Mouse (Mus musculus): Measurements from ENCODE around the gene Fam192a. TPM values are rescaled to one million over a fixed set of nuclear protein-coding genes. Genes with fewer than 3 reads are reported as not detected.
A peak's percentile ranks its signal among the peaks of the same experiment; 100 is the strongest.

Gene Fam192a
- polyA plus RNA-seq, 1 experiment from 2014 or later: 69.2 TPM

- no peak overlapping the region for H3K9ac ChIP-seq (replicated peaks; ENCODE audit: low read length)
- no peaks in the 10 kb centered on the region for H3K27me3 ChIP-seq (ENCODE audit: insufficient read depth, low read length)
- ATAC-seq (ENCODE audit: low FRiP score, low TSS enrichment): no peak
- H3K4me2 ChIP-seq (replicated peaks; ENCODE audit: low read depth, low read length): no peak overlapping the region
- no peaks in the 10 kb centered on the region for H3K9me3 ChIP-seq (ENCODE audit: low read length)
- H3K4me1 ChIP-seq (ENCODE audit: insufficient read depth, low read length): peaks cover 22% of the 10 kb centered on the region
- no peak overlapping the region for H3K4me3 ChIP-seq (ENCODE audit: low read length)
- WGBS: 82% methylated on average over 2 of the region's 2 CpGs
- H3K27ac ChIP-seq (ENCODE audit: low read length): no peak overlapping the region
- H3K36me3 ChIP-seq (ENCODE audit: insufficient read depth, low read length): 0 out of 2 replicates have a peak, but pooled peaks cover 3% of the 10 kb centered on the region
These were observed 2.2 kb upstream of the Fam192a start for GRCm38 (mm10) chr8:94604030-94604429.

DNA sequence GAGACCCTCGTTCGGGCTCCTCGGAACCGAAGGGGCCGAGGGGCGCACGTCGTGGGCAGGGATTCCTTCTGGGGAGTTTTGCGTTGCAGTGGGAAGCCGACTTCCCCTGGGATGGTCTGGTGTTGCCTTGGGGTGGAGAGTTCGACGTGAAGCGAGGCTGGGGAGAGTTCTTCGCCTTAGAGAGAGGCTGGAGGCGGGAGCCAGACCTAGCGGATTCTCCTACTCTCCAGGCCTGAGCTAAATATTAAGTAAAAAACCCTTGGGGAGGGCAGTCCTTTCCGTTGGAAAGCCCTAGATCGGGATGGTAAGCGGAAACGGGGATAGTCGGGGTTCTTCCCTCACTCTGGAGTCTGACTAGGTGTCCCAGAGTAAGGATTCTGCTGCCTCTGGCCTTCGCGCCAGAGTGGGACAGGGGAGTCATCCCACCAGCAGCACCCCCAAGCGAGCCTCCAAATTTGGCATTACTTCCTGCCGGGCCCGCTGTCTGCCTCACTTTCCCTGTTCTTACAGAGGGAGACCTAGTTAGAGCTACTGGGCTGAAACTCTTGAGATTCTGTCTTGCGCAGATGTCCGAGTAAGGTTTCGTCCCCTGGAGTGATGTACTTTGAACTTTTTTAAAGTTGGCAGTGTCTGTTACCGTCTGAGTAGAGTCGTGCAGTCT is 804 bp upstream of the Fam192a start:
- under 1% methylated on average over 31 of the region's 31 CpGs for WGBS
- Histone ChIP-seq H3K4me3 (ENCODE audit: low read length) (peak overlapping the region; percentile 99), H3K4me1 (ENCODE audit: insufficient read depth, low read length) (peaks cover 22% of the 10 kb centered on the region), H3K36me3 (ENCODE audit: insufficient read depth, low read length) (0 out of 2 replicates have a peak, but pooled peaks cover 3% of the 10 kb centered on the region), H3K9me3 (ENCODE audit: low read length) (no peaks in the 10 kb centered on the region), H3K27me3 (ENCODE audit: insufficient read depth, low read length) (no peaks in the 10 kb centered on the region), H3K4me2 (replicated peaks; ENCODE audit: low read depth, low read length) (peak overlapping the region; percentile 95), H3K27ac (ENCODE audit: low read length) (peak overlapping the region; percentile 87), H3K9ac (replicated peaks; ENCODE audit: low read length) (peak overlapping the region; percentile 85)
- peak; percentile 3; the same call in 1 of the 2 replicates for ATAC-seq (ENCODE audit: low FRiP score, low TSS enrichment)

GRCm38 (mm10) chr8:94601034-94601606 is 677 bp downstream of the Fam192a start:
- H3K9me3 ChIP-seq (ENCODE audit: low read length): no peaks in the 10 kb centered on the region
- H3K4me3 ChIP-seq (ENCODE audit: low read length): peak overlapping the region; percentile 99
- H3K4me2 ChIP-seq (replicated peaks; ENCODE audit: low read depth, low read length): peak overlapping the region; percentile 76
- peak; percentile 46 for ATAC-seq (ENCODE audit: low FRiP score, low TSS enrichment)
- WGBS: under 1% methylated on average over 51 of the region's 51 CpGs
- H3K27ac ChIP-seq (ENCODE audit: low read length): peak overlapping the region; percentile 96
- no peaks in the 10 kb centered on the region for H3K27me3 ChIP-seq (ENCODE audit: insufficient read depth, low read length)
- no peaks in the 10 kb centered on the region for H3K36me3 ChIP-seq (ENCODE audit: insufficient read depth, low read length)
- H3K9ac ChIP-seq (replicated peaks; ENCODE audit: low read length): peak overlapping the region; percentile 95
- peaks cover 22% of the 10 kb centered on the region for H3K4me1 ChIP-seq (ENCODE audit: insufficient read depth, low read length)

DNA sequence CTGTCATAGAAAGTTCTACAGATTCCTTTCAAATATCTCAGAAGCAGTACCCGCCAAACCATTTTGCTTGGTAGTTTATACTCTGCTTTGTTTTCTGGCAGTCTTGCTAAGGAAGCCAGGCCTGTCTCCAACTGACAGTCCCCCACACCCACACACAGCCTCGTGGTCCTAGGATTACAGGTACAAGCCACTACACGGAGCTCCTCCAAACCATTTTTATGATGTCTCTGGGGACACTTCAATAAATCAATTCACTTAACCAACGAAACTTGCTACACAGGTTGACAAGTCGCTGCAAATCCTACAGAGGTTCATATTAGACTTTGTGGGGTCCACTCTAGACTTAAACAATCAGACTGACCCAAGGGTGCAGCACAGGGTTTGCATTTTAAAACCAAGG is 1.3 kb downstream of the Fam192a start:
- Histone ChIP-seq H3K27me3 (ENCODE audit: insufficient read depth, low read length) (no peaks in the 10 kb centered on the region), H3K4me3 (ENCODE audit: low read length) (peak overlapping the region; percentile 99), H3K9me3 (ENCODE audit: low read length) (no peaks in the 10 kb centered on the region), H3K4me2 (replicated peaks; ENCODE audit: low read depth, low read length) (peak overlapping the region; percentile 76), H3K4me1 (ENCODE audit: insufficient read depth, low read length) (peaks cover 22% of the 10 kb centered on the region), H3K9ac (replicated peaks; ENCODE audit: low read length) (peak overlapping the region; percentile 95), H3K36me3 (ENCODE audit: insufficient read depth, low read length) (no peaks in the 10 kb centered on the region), H3K27ac (ENCODE audit: low read length) (no peak overlapping the region)
- no peak for ATAC-seq (ENCODE audit: low FRiP score, low TSS enrichment)
- WGBS: 8% methylated on average over 5 of the region's 5 CpGs

GRCm38 (mm10) chr8:94594211-94594610 is 7.6 kb downstream of the Fam192a start:
- H3K9me3 ChIP-seq (ENCODE audit: low read length): no peaks in the 10 kb centered on the region
- peaks cover 7% of the 10 kb centered on the region; the same call in 1 of the 2 replicates for H3K4me1 ChIP-seq (ENCODE audit: insufficient read depth, low read length)
- H3K27ac ChIP-seq (ENCODE audit: low read length): no peak overlapping the region
- no peak overlapping the region for H3K9ac ChIP-seq (replicated peaks; ENCODE audit: low read length)
- no peak overlapping the region for H3K4me3 ChIP-seq (ENCODE audit: low read length)
- no peaks in the 10 kb centered on the region for H3K27me3 ChIP-seq (ENCODE audit: insufficient read depth, low read length)
- no peak for ATAC-seq (ENCODE audit: low FRiP score, low TSS enrichment)
- WGBS: 16% methylated on average over 1 of the region's 1 CpGs
- peaks cover 2% of the 10 kb centered on the region; the same call in 1 of the 2 replicates for H3K36me3 ChIP-seq (ENCODE audit: insufficient read depth, low read length)
- no peak overlapping the region for H3K4me2 ChIP-seq (replicated peaks; ENCODE audit: low read depth, low read length)

GRCm38 (mm10) chr8:94591691-94592090 is 10.1 kb downstream of the Fam192a start:
- Histone ChIP-seq H3K4me3 (ENCODE audit: low read length) (no peak overlapping the region), H3K27me3 (ENCODE audit: insufficient read depth, low read length) (no peaks in the 10 kb centered on the region), H3K9me3 (ENCODE audit: low read length) (no peaks in the 10 kb centered on the region), H3K4me2 (replicated peaks; ENCODE audit: low read depth, low read length) (no peak overlapping the region), H3K27ac (ENCODE audit: low read length) (no peak overlapping the region), H3K4me1 (ENCODE audit: insufficient read depth, low read length) (peaks cover 7% of the 10 kb centered on the region; the same call in 1 of the 2 replicates), H3K36me3 (ENCODE audit: insufficient read depth, low read length) (peaks cover 19% of the 10 kb centered on the region; the same call in 1 of the 2 replicates), H3K9ac (replicated peaks; ENCODE audit: low read length) (no peak overlapping the region)
- WGBS: 37% methylated on average over 4 of the region's 4 CpGs
- peak; percentile 46; the same call in 1 of the 2 replicates for ATAC-seq (ENCODE audit: low FRiP score, low TSS enrichment)

DNA sequence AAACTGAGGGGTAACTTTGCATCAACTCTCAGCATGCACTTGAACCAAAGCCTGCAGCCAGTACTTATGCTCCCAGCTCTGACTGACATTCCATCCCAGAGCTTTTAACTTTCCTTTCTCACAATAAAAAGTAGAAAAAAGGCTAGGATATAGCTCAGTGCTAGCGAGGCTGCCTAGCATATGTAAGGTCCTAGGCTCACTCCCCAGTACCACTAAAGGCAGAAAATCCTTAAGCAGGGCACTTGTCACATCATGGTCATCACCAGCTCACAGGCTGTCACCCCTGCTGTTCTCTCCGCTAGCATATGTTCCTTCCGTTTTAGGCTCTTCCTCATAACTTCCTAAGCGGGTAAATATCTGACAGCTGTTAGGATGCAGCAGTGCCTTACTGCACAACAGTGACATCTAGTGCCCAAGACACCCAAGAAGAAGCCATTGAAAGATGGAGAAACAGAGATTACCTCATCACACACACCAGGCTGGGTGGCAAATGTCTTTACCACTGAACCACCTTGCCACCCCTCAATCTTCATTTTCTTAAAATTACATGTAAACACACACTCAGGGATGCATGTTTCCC is 17.5 kb downstream of the Fam192a start:
- Histone ChIP-seq H3K4me2 (replicated peaks; ENCODE audit: low read depth, low read length) (no peak overlapping the region), H3K27me3 (ENCODE audit: insufficient read depth, low read length) (no peaks in the 10 kb centered on the region), H3K4me1 (ENCODE audit: insufficient read depth, low read length) (no peaks in the 10 kb centered on the region), H3K27ac (ENCODE audit: low read length) (no peak overlapping the region), H3K36me3 (ENCODE audit: insufficient read depth, low read length) (peaks cover 50% of the 10 kb centered on the region), H3K9me3 (ENCODE audit: low read length) (no peaks in the 10 kb centered on the region), H3K9ac (replicated peaks; ENCODE audit: low read length) (no peak overlapping the region), H3K4me3 (ENCODE audit: low read length) (no peak overlapping the region)
- ATAC-seq (ENCODE audit: low FRiP score, low TSS enrichment): no peak
- WGBS: 54% methylated on average over 4 of the region's 4 CpGs

- no peak for ATAC-seq (ENCODE audit: low FRiP score, low TSS enrichment)
- no peak overlapping the region for H3K4me3 ChIP-seq (ENCODE audit: low read length)
- no peaks in the 10 kb centered on the region for H3K9me3 ChIP-seq (ENCODE audit: low read length)
- H3K9ac ChIP-seq (replicated peaks; ENCODE audit: low read length): no peak overlapping the region
- H3K4me2 ChIP-seq (replicated peaks; ENCODE audit: low read depth, low read length): no peak overlapping the region
- H3K4me1 ChIP-seq (ENCODE audit: insufficient read depth, low read length): no peaks in the 10 kb centered on the region
- no peaks in the 10 kb centered on the region for H3K27me3 ChIP-seq (ENCODE audit: insufficient read depth, low read length)
- peaks cover 50% of the 10 kb centered on the region for H3K36me3 ChIP-seq (ENCODE audit: insufficient read depth, low read length)
- H3K27ac ChIP-seq (ENCODE audit: low read length): no peak overlapping the region
- WGBS: 80% methylated on average over 6 of the region's 6 CpGs
These were observed 19.2 kb downstream of the Fam192a start for GRCm38 (mm10) chr8:94582569-94582968.

DNA sequence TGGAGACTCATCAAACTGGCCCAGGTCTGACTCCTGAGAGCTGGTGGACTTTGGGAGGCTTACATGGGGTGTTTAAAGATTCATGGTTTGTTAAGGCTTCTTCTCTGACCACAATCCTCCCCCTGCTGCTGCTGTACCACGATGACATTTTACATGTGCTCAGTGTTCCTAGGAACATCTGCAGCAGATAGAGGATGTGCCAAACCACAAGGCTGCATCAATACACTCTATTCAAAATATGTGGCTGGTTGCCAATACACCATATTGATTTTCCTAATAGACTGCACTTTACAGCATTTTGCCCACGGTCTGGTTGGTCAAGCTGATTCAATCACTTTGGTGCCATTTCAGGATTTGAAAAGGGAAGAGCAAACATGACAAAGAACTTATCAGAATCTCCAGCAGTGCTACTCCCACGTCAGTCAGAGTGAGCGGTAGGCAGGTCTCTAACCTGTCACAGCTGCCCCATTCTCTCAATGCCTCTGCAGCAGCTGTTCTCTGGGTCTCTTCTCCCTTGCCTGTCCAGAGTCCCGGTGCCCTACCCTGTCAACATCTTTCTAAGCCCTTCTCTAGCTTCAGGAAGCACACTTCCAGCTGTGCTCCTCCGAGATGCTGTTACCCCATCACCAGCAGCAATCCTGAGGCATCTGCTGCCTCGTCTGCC is 19.8 kb downstream of the Fam192a start:
- peaks cover 49% of the 10 kb centered on the region for H3K36me3 ChIP-seq (ENCODE audit: insufficient read depth, low read length)
- 91% methylated on average over 7 of the region's 7 CpGs for WGBS
- no peak overlapping the region for H3K4me2 ChIP-seq (replicated peaks; ENCODE audit: low read depth, low read length)
- no peak for ATAC-seq (ENCODE audit: low FRiP score, low TSS enrichment)
- H3K9ac ChIP-seq (replicated peaks; ENCODE audit: low read length): no peak overlapping the region
- H3K4me1 ChIP-seq (ENCODE audit: insufficient read depth, low read length): no peaks in the 10 kb centered on the region
- H3K9me3 ChIP-seq (ENCODE audit: low read length): no peaks in the 10 kb centered on the region
- no peak overlapping the region for H3K4me3 ChIP-seq (ENCODE audit: low read length)
- H3K27me3 ChIP-seq (ENCODE audit: insufficient read depth, low read length): no peaks in the 10 kb centered on the region
- H3K27ac ChIP-seq (ENCODE audit: low read length): no peak overlapping the region
